Mouse (Mus musculus) intestine, embryonic 14.5 days (tissue): Measurements from ENCODE around the gene Lrguk. TPM values are rescaled to one million over a fixed set of nuclear protein-coding genes. Genes with fewer than 3 reads are reported as not detected.
A peak's percentile ranks its signal among the peaks of the same experiment; 100 is the strongest.

Experiments used
- ATAC-seq: fragments of 200-750 bp; cut with Nextera tagmentation; replicated peaks from 2 replicates; pipeline ENCODE4 v1.8.0; 2017; ENCODE audit warnings: low read depth, moderate number of reproducible peaks, moderate TSS enrichment, moderate library complexity; ENCODE audit not compliant: low FRiP score, low TSS enrichment
- DNase-seq: peaks from one replicate; pipeline ENCODE4 v3.0.0-alpha.2; 2018; ENCODE audit warnings: low spot score
- H3K27ac ChIP-seq: fragments of 300-500 bp; sonication (generic); 2 replicates; pipeline ENCODE4 v1.5.1; 2014; ENCODE audit warnings: low read depth, mild to moderate bottlenecking, control low read depth
- H3K27me3 ChIP-seq: fragments of 300-500 bp; sonication (generic); replicated peaks from 2 replicates; pipeline ENCODE4 v1.6.1; 2014; ENCODE audit warnings: low read length, control low read depth; ENCODE audit not compliant: control insufficient read depth, insufficient read depth
- H3K36me3 ChIP-seq: fragments of 300-500 bp; sonication (generic); 2 replicates; pipeline ENCODE4 v1.6.1; 2014; ENCODE audit warnings: low read length, control low read depth; ENCODE audit not compliant: control insufficient read depth, insufficient read depth
- H3K4me1 ChIP-seq: fragments of 300-500 bp; sonication (generic); replicated peaks from 2 replicates; pipeline ENCODE4 v1.6.1; 2014; ENCODE audit warnings: low read length, control low read depth, mixed read lengths; ENCODE audit not compliant: control insufficient read depth, insufficient read depth
- H3K4me2 ChIP-seq: fragments of 300-500 bp; sonication (generic); 2 replicates; pipeline ENCODE4 v1.6.1; 2014; ENCODE audit warnings: low read length
- H3K4me3 ChIP-seq: fragments of 300-500 bp; sonication (generic); 2 replicates; pipeline ENCODE4 v1.5.1; 2014; ENCODE audit warnings: low read depth, low read length, control low read depth, mixed read lengths
- H3K9ac ChIP-seq: fragments of 300-500 bp; sonication (generic); 2 replicates; pipeline ENCODE4 v1.6.1; 2014; ENCODE audit warnings: mild to moderate bottlenecking, low read length
- H3K9me3 ChIP-seq: fragments of 300-500 bp; sonication (generic); 2 replicates; pipeline ENCODE4 v1.6.1; 2016; ENCODE audit warnings: low read length, control low read depth; ENCODE audit not compliant: control insufficient read depth
- WGBS: fragments of 180-500 bp; shearing (Covaris S2); extraction: QIAGEN DNeasy Blood & Tissue Kit; methylation state at CpG from one replicate; pipeline ENCODE4 v1.1.7; 2014; 5-methylcytosine and 5-hydroxymethylcytosine counted together
- polyA plus RNA-seq: library from polyadenylated mRNA; unstranded; fragments of >200 nt; fragmentation: Nextera tagmentation; extraction: Ambion mirVana; gene quantifications from 2 replicates; pipeline ENCODE4 v1.2.1, GENCODE M21; 2014

The Lrguk gene
- polyA plus RNA-seq, 1 experiment from 2014 or later = 0.74 TPM

GRCm38 (mm10) chr6:34146042-34146441, 116.8 kb downstream of the Lrguk start:
- Histone ChIP-seq H3K27me3 (no peaks in the 10 kb centered on the region), H3K4me1 (no peaks in the 10 kb centered on the region), H3K4me3 (no peak overlapping the region), H3K27ac (no peak overlapping the region), H3K36me3 (no peaks in the 10 kb centered on the region), H3K4me2 (no peak overlapping the region), H3K9me3 (no peaks in the 10 kb centered on the region), H3K9ac (no peak overlapping the region)
- no peak for ATAC-seq
- DNase-seq = no peak
- 46% methylated on average over 6 of the region's 6 CpGs for WGBS

- Histone ChIP-seq H3K9ac (no peak overlapping the region), H3K27me3 (no peaks in the 10 kb centered on the region), H3K27ac (no peak overlapping the region), H3K9me3 (no peaks in the 10 kb centered on the region), H3K36me3 (no peaks in the 10 kb centered on the region), H3K4me3 (no peak overlapping the region), H3K4me2 (no peak overlapping the region), H3K4me1 (peaks cover 7% of the 10 kb centered on the region)
- ATAC-seq (no peak), DNase-seq (no peak)
- WGBS = 81% methylated on average over 3 of the region's 3 CpGs
Measured at GRCm38 (mm10) chr6:34148021-34148420, 118.8 kb downstream of the Lrguk start.

- peaks cover 13% of the 10 kb centered on the region for H3K4me1 ChIP-seq
- no peak overlapping the region for H3K27ac ChIP-seq
- no peaks in the 10 kb centered on the region for H3K36me3 ChIP-seq
- H3K9ac ChIP-seq = no peak overlapping the region
- WGBS = 72% methylated on average over 7 of the region's 7 CpGs
- no peak for ATAC-seq
- H3K4me2 ChIP-seq = no peak overlapping the region
- H3K27me3 ChIP-seq = no peaks in the 10 kb centered on the region
- no peak overlapping the region for H3K4me3 ChIP-seq
- DNase-seq = no peak
- no peaks in the 10 kb centered on the region for H3K9me3 ChIP-seq
Measured at GRCm38 (mm10) chr6:34148639-34149038, 119.4 kb downstream of the Lrguk start.

DNA sequence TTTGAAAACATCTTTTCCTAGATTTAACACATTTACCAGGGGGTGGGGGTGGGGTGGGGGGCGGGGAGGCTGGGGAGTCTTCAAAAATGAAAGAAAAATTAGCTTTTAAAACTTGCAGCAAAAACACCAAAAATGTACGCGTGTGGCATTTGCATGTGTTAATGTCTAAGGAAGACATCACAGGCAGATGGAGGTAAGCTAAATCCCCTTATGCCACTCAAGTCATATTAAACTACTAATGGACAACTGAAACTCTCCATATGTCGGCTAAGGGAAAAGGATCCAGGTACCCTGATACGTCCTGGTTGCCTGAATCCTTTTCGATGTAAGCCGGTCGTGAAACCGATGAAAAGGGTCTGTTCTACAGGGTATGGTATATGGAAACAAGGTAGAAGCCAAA, 119.8 kb downstream of the Lrguk start:
- no peak for DNase-seq
- no peak overlapping the region for H3K4me2 ChIP-seq
- no peak overlapping the region for H3K4me3 ChIP-seq
- H3K9me3 ChIP-seq = no peaks in the 10 kb centered on the region
- WGBS = 90% methylated on average over 9 of the region's 9 CpGs
- no peak for ATAC-seq
- H3K36me3 ChIP-seq = no peaks in the 10 kb centered on the region
- no peaks in the 10 kb centered on the region for H3K27me3 ChIP-seq
- no peak overlapping the region for H3K9ac ChIP-seq
- no peak overlapping the region for H3K27ac ChIP-seq
- H3K4me1 ChIP-seq = peaks cover 18% of the 10 kb centered on the region

GRCm38 (mm10) chr6:34149821-34150220, 120.6 kb downstream of the Lrguk start:
- H3K4me3 ChIP-seq = no peak overlapping the region
- no peak overlapping the region for H3K27ac ChIP-seq
- H3K9ac ChIP-seq = no peak overlapping the region
- no peak for DNase-seq
- WGBS = 86% methylated on average over 1 of the region's 1 CpGs
- ATAC-seq = no peak
- H3K4me2 ChIP-seq = no peak overlapping the region
- H3K9me3 ChIP-seq = no peaks in the 10 kb centered on the region
- peaks cover 22% of the 10 kb centered on the region for H3K4me1 ChIP-seq
- no peaks in the 10 kb centered on the region for H3K36me3 ChIP-seq
- no peaks in the 10 kb centered on the region for H3K27me3 ChIP-seq

DNA sequence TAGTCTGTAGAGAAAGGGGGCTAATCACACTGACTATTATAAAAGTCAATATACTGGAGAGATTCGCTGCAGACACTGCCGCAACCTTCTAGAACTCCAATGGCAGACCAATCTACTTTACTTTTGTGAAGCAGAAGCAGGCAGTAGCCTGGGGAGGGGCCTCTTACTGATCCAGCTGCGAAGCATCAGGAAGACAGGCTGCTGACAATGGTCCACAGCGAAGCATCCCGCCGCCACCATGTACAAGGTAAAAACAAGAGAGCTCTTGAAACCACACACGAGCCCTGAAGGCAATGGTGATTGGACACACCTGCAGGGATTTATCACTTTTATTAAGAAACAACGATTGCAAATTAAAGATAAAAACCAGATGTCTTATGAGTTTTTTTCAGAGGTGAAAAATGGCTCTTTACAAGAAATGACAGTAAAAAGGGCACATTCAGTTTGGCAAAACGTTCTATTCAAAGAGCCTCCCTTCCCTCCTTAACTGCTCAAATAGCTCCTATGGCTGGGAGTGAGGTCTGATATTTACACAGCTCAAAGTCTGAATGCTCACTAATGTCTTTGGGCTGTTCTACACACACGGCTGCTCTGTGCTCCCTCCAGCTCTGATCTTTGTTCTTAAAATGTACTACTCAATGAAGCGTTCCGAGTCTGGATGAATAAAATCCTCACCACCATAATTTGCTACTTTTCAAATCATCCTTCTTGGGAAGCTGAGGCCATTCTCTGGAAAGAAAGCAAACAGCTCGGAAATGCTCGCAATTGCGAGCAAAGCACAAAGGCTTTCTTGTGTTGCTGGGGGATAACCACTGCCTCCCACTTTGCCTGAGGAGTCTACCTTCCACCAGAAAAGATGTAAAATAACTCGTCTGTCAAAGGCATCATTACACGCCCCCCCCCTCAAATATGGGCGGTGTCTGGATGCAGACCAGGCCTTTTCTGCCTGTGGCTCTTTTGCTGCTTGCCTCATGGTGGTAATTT, 124.1 kb downstream of the Lrguk start:
- 40% methylated on average over 18 of the region's 18 CpGs for whole genome bisulfite sequencing
- Histone ChIP-seq H3K4me1 (peaks cover 30% of the 10 kb centered on the region), H3K9me3 (no peaks in the 10 kb centered on the region), H3K4me3 (no peak overlapping the region), H3K27ac (peak overlapping the region; percentile 58), H3K9ac (no peak overlapping the region), H3K27me3 (no peaks in the 10 kb centered on the region), H3K36me3 (peaks cover 21% of the 10 kb centered on the region), H3K4me2 (0 out of 2 replicates have a peak overlapping the region, but pooled peaks have one; percentile 9)
- ATAC-seq = no peak; the same call in 1 of the 2 replicates
- DNase-seq = peak; percentile 61

DNA sequence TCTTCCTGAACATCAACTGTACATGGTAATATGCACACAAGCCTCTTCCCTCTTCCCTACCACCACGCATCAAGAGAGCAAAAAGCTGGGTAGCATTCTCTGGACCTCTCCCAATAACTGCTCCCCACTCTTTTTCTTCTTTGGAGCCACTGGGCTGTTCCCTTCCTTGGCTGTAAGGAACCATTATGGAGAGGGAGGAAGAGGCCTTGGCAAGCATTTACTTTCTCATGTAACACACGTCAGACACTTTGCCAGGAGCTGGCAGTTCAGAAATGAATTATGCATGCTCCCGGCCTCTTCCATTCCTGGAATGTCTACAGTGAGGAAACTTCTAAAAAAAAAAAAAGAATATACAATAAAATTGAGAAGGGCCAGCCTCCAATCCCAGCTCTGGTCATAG, 125.0 kb downstream of the Lrguk start:
- Histone ChIP-seq H3K36me3 (peaks cover 29% of the 10 kb centered on the region), H3K4me2 (no peak overlapping the region), H3K27ac (peak overlapping the region; percentile 58), H3K4me1 (peaks cover 30% of the 10 kb centered on the region), H3K27me3 (no peaks in the 10 kb centered on the region), H3K9me3 (no peaks in the 10 kb centered on the region), H3K9ac (no peak overlapping the region), H3K4me3 (no peak overlapping the region)
- WGBS = 25% methylated on average over 3 of the region's 3 CpGs
- DNase-seq (peak; percentile 63), ATAC-seq (no peak)

DNA sequence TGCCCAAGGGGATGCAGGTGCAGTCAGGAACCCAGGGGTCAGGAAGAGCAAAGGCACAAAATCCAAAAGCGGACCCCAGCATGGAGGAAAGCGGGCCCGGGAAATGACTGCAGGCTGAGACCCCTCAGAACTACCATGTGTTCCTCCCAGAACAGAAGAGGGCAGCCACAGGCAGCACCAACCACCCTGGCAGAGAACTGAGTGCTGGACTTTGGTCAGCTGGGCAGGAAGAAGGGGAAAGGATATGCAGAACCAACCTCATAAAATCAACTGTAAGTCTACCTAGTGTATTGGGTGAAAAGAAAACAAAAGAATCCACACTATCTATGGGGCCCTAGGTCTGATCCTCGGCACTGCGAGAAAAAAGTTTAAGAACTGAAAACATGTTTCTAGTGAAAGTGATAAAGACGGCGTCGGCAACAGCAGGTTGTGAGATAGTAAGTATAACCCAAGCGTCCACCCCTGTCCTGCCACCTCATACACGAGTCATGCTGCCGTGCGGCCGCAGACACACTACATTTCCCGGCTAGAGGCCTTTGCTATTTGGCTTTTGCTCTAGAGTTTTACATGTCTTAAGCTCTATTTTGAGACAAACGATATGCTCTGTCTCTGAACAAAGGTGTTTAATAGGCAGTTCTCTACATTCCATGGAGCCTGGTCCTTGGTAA, 126.0 kb downstream of the Lrguk start:
- Histone ChIP-seq H3K27ac (peak overlapping the region; percentile 58), H3K36me3 (peaks cover 40% of the 10 kb centered on the region), H3K4me2 (no peak overlapping the region), H3K27me3 (no peaks in the 10 kb centered on the region), H3K9ac (no peak overlapping the region), H3K4me3 (no peak overlapping the region), H3K9me3 (no peaks in the 10 kb centered on the region), H3K4me1 (peaks cover 30% of the 10 kb centered on the region)
- WGBS = 85% methylated on average over 15 of the region's 15 CpGs
- no peak for DNase-seq
- no peak for ATAC-seq
